Mouse (Mus musculus) liver, adult 2 months (tissue): ENCODE measurements around the gene Sds.

ENCODE experiments used
- CTCF ChIP-seq: fragments of 200-500 bp; IDR thresholded peaks from 2 replicates; pipeline ENCODE4 v1.5.1; 2011; ENCODE audit warnings: low read depth, low read length, control low read depth
- POLR2A ChIP-seq: fragments of 200-500 bp; IDR thresholded peaks from 2 replicates; pipeline ENCODE4 v1.6.1; 2011; ENCODE audit warnings: low read length, control low read depth; ENCODE audit not compliant: insufficient read depth; ENCODE audit errors: extremely low read depth

DNA sequence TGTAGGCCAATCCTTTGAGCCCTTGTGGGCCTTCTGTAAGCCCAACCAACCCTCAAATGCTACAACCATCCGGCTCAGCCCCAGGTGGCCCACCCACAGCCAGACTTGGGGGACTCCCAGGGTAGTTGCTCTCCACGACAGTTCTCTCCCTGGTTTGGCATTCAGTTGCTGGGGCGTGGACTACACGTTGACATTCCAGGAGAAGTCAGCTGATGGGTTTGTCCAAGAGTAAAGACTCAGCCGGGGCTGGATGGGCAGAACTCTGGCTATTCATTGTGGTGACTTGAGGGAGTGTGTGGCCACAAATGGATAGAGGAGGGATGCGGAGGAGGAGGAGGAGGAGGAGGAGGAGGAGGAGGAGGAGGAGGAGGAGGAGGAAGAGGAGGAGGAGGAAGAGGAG, 47.3 kb upstream of the Sds start:
- TF ChIP-seq CTCF (no peak), POLR2A (no peak)
